Mouse (Mus musculus): ENCODE results near the gene Rnf135.

Gene Rnf135

DNA sequence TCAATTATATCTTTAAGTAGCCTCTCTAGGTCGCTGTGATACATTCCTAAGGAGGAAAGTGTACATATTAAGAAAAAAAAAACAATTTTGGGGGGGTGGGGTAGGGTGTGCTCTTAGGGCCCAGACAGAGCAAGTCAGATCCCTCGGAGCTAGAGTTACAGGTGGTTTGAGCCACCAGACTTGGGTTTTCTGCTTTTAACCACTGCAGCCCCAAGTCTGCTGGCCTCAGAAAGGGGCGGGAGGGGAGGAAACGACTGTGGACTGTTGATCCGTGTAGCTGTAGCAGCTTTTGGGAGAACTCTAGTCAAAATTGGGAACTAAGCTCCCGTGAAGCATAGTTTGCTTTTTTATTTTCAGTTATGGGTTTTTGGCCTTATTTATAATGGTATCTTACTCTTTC is 26.7 kb downstream of the Rnf135 start:
- TF ChIP-seq GATA4 (IDR thresholded peaks at IDR 0.05; ENCODE audit: insufficient replicate concordance, low read length), result no peak

DNA sequence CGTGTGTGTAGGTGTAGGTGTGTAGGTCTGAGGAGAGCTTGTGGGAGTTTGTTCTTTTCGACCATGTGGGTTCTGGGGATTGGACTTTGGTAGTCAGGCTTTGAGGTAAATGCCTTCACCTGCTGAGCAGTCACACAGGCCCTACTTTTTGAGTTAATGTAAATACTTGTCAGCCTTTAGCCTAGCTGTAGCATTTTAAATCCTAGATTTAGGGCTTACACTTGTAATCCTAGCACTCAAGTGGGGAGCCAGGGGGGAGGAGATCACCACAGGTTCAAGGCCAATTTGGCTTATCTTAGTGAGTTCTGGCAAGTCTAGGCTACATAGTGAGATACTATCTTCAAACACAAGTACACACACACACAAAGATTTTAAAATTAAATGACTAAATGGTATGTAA is 28.6 kb downstream of the Rnf135 start:
- no peak for TF ChIP-seq GATA4 (IDR thresholded peaks at IDR 0.05; ENCODE audit: insufficient replicate concordance, low read length)

GRCm38 (mm10) chr11:80215291-80215690 is 31.6 kb downstream of the Rnf135 start:
- TF ChIP-seq GATA4 (IDR thresholded peaks at IDR 0.05; ENCODE audit: insufficient replicate concordance, low read length), result no peak

GRCm38 (mm10) chr11:80218657-80219293 is 35.1 kb downstream of the Rnf135 start:
- TF ChIP-seq GATA4 (IDR thresholded peaks at IDR 0.05; ENCODE audit: insufficient replicate concordance, low read length), result no peak

- no peak for TF ChIP-seq GATA4 (IDR thresholded peaks at IDR 0.05; ENCODE audit: insufficient replicate concordance, low read length)
Observed at GRCm38 (mm10) chr11:80237278-80237677, 53.6 kb downstream of the Rnf135 start.

DNA sequence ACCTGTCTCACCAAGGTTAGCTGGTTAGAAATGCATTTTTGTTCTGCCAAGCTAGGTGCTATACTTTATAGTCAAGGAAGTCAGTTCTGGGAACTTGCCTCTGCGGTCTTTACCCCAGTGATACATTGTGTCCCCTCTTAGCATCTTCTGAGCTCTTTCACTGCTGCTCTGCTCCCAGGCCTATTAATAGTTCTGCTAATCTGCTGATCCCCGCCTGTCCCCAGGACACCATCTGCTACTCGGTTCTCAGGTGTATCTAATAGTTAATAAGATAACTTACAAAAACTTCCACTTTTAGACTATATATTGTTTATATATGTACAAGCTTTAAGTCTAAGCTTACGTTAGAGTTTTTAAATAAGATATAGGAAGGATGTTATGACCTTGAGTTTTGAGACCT is 54.7 kb downstream of the Rnf135 start:
- no peak for TF ChIP-seq GATA4 (IDR thresholded peaks at IDR 0.05; ENCODE audit: insufficient replicate concordance, low read length)

GRCm38 (mm10) chr11:80247026-80247425 is 63.4 kb downstream of the Rnf135 start:
- no peak for TF ChIP-seq GATA4 (IDR thresholded peaks at IDR 0.05; ENCODE audit: insufficient replicate concordance, low read length)

DNA sequence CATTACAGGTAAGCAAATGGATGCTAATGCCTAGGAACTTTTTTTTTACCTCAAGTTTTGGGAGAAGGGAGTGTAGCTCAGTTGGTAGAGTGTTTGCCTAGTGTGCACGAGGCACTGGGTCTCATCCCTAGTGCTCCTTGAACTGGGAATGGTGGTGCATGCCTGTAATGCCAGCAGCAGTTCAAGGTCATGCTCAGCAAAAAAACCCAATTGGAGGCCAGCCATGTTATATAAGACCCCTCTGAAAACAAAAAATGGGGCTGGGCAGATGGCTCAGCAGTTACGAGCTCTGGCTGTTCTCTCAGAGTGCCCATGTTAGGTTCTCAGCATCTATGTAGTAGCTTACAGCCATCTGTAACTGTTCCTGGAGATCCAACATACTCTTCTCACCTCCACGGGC is 64.9 kb downstream of the Rnf135 start:
- TF ChIP-seq GATA4 (IDR thresholded peaks at IDR 0.05; ENCODE audit: insufficient replicate concordance, low read length), result no peak
